Mouse (Mus musculus) forebrain, postnatal 0 days (tissue): ENCODE measurements around the gene Gm10717. TPM values are rescaled to one million over a fixed set of nuclear protein-coding genes. Genes with fewer than 3 reads are reported as not detected.

Source experiments
- microRNA-seq, 2 experiments: library from miRNA; unstranded; fragments of <30 nt; microRNA quantifications; one replicate each; pipeline ENCODE4; 2016
- polyA plus RNA-seq: library from polyadenylated mRNA; unstranded; fragments of >200 nt; fragmentation: Nextera tagmentation; extraction: Ambion mirVana; gene quantifications from 2 replicates; pipeline ENCODE4 v1.2.1, GENCODE M21; 2015
- total RNA-seq: library from RNA; depleted of rRNA; stranded (reverse); fragments of >200 nt; gene quantifications from 2 replicates; pipeline ENCODE4 v1.2.3, GENCODE M21; 2014; rRNA removed

Gm10717 gene
- total and polyA plus RNA-seq, 2 experiments from 2014 or later, result 0.36 TPM; not detected in 1

Small RNA genes lying within 50 kb of the gene (microRNA-seq; reads per million reads assigned to microRNA genes)
- 0 reads per million in 2 experiments for gene Mir101c

Other genes starting within 250 kb of the Gm10717 start
- not detected in 2 replicates for gene Gm10722, start 24.5 kb upstream of the Gm10717 start, total RNA-seq
- not detected in 2 replicates for gene Gm10722, start 24.5 kb upstream of the Gm10717 start, polyA plus RNA-seq
- not detected in 2 replicates for gene Gm11168, start 22.1 kb upstream of the Gm10717 start, total RNA-seq
- gene Gm11168, start 22.1 kb upstream of the Gm10717 start, polyA plus RNA-seq, result not detected in 2 replicates
- 0.43 TPM in 1 of 2 replicates, not detected in the other for gene Gm10721, start 12.3 kb upstream of the Gm10717 start, total RNA-seq
- not detected in 2 replicates for gene Gm10721, start 12.3 kb upstream of the Gm10717 start, polyA plus RNA-seq
- gene Gm10720, start 9.8 kb upstream of the Gm10717 start, total RNA-seq, result not detected in 2 replicates
- not detected in 2 replicates for gene Gm10720, start 9.8 kb upstream of the Gm10717 start, polyA plus RNA-seq
- 0.52 and 0.62 TPM in 2 replicates for gene Gm10719, start 8.0 kb upstream of the Gm10717 start, total RNA-seq
- 0.25 TPM in 1 of 2 replicates, not detected in the other for gene Gm10719, start 8.0 kb upstream of the Gm10717 start, polyA plus RNA-seq
- not detected in 2 replicates for gene Gm10718, start 1.9 kb upstream of the Gm10717 start, total RNA-seq
- gene Gm10718, start 1.9 kb upstream of the Gm10717 start, polyA plus RNA-seq, result not detected in 2 replicates
- not detected in 2 replicates for gene Gm17535, start 9.2 kb downstream of the Gm10717 start, total RNA-seq
- not detected in 2 replicates for gene Gm17535, start 9.2 kb downstream of the Gm10717 start, polyA plus RNA-seq
- not detected in 2 replicates for gene Gm10715, start 11.5 kb downstream of the Gm10717 start, total RNA-seq
- not detected in 2 replicates for gene Gm10715, start 11.5 kb downstream of the Gm10717 start, polyA plus RNA-seq